Mouse (Mus musculus): Measurements from ENCODE around the gene Lrrc46.

- TF ChIP-seq CTCF (IDR thresholded peaks at IDR 0.05; ENCODE audit: low read depth), result no peak
- TF ChIP-seq EP300 (IDR thresholded peaks at IDR 0.05; ENCODE audit: low read depth), result no peak
These were observed 7.0 kb upstream of the Lrrc46 start for GRCm38 (mm10) chr11:97048090-97048650.

Measured in heart, postnatal 0 days (tissue).